Mouse (Mus musculus) hindbrain, embryonic 11.5 days (tissue): ENCODE data around the gene Prr32. TPM values are rescaled to one million over a fixed set of nuclear protein-coding genes. Genes with fewer than 3 reads are reported as not detected.

Experiments used
- ATAC-seq: fragments of 200-750 bp; cut with Nextera tagmentation; 2 replicates; pipeline ENCODE4 v1.8.0; 2017; ENCODE audit warnings: mild to moderate bottlenecking, moderate TSS enrichment, moderate library complexity; ENCODE audit not compliant: low FRiP score
- DNase-seq: peaks from one replicate; pipeline ENCODE4 v3.0.0-alpha.2; 2015; ENCODE audit warnings: low spot score
- H3K27ac ChIP-seq: fragments of 300-500 bp; sonication (generic); 2 replicates; pipeline ENCODE4 v1.5.1; 2014; ENCODE audit warnings: mild to moderate bottlenecking, low read depth, low read length
- H3K27me3 ChIP-seq: fragments of 300-500 bp; sonication (generic); 2 replicates; pipeline ENCODE4 v1.6.1; 2014; ENCODE audit warnings: mild to moderate bottlenecking, low read length, moderate library complexity, mixed read lengths; ENCODE audit not compliant: control insufficient read depth, insufficient read depth
- H3K36me3 ChIP-seq: fragments of 300-500 bp; sonication (generic); 2 replicates; pipeline ENCODE4 v1.6.1; 2014; ENCODE audit warnings: mild to moderate bottlenecking, low read length, moderate library complexity, mixed read lengths; ENCODE audit not compliant: control insufficient read depth, insufficient read depth
- H3K4me1 ChIP-seq: fragments of 300-500 bp; sonication (generic); replicated peaks from 2 replicates; pipeline ENCODE4 v1.6.1; 2014; ENCODE audit warnings: low read length, mixed read lengths; ENCODE audit not compliant: control insufficient read depth, insufficient read depth
- H3K4me2 ChIP-seq: fragments of 300-500 bp; sonication (generic); replicated peaks from 2 replicates; pipeline ENCODE4 v1.6.1; 2014; ENCODE audit warnings: mild to moderate bottlenecking, low read depth, low read length
- H3K4me3 ChIP-seq: fragments of 300-500 bp; sonication (generic); 2 replicates; pipeline ENCODE4 v1.5.1; 2014; ENCODE audit warnings: low read depth, low read length
- H3K9ac ChIP-seq: fragments of 300-500 bp; sonication (generic); 2 replicates; pipeline ENCODE4 v1.6.1; 2014; ENCODE audit warnings: low read depth, low read length
- H3K9me3 ChIP-seq: fragments of 300-500 bp; sonication (generic); 2 replicates; pipeline ENCODE4 v1.6.1; 2016; ENCODE audit warnings: low read length; ENCODE audit not compliant: control insufficient read depth
- WGBS: fragments of 180-500 bp; shearing (Covaris S2); extraction: QIAGEN DNeasy Blood & Tissue Kit; methylation state at CpG from one replicate; pipeline ENCODE4 v1.1.7; 2014; 5-methylcytosine and 5-hydroxymethylcytosine counted together
- polyA plus RNA-seq: library from polyadenylated mRNA; unstranded; fragments of >200 nt; fragmentation: Nextera tagmentation; extraction: Ambion mirVana; gene quantifications from 2 replicates; pipeline ENCODE4 v1.2.1, GENCODE M21; 2014

The Prr32 gene
- polyA plus RNA-seq = 1.7 and 1.9 TPM in 2 replicates

DNA sequence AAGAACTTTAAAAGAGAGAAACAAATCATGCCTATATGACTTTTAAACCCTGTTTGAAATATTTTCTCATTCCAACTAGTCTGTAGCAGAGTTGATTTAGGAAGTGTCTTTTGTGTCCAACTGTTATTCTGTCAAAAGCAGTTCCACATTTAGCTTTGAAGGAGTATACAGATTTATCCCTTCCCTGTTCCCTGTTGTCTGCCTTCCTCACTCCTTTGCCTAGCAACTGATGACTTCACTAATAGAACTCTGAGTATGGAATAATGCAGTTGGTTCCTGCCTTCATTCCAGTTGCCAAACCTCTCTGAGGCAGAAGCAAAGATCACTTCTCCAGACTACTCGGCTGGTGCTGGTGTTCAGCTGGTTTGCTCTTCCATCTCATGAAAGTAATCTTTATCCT lies at the start of gene Prr32:
Prr32 (plus strand) TSS at position 301 of the 400 bp plus-strand sequence.
- no peak within 1 kb of the TSS for H3K4me2 ChIP-seq
- ATAC-seq = no peak
- H3K9ac ChIP-seq = no peak within 1 kb of the TSS
- 68% methylated on average over 1 of the region's 1 CpGs for WGBS
- no peak within 1 kb of the TSS for H3K27ac ChIP-seq
- H3K4me1 ChIP-seq = no peaks in the 10 kb centered on the region
- no peaks in the 10 kb centered on the region for H3K9me3 ChIP-seq
- H3K27me3 ChIP-seq = no peaks in the 10 kb centered on the region
- H3K36me3 ChIP-seq = no peaks in the 10 kb centered on the region
- H3K4me3 ChIP-seq = no peak within 1 kb of the TSS
- no peak for DNase-seq
